Comparison of ENCODE assay signal across 16 mouse cellular contexts in the genomic region with DNA sequence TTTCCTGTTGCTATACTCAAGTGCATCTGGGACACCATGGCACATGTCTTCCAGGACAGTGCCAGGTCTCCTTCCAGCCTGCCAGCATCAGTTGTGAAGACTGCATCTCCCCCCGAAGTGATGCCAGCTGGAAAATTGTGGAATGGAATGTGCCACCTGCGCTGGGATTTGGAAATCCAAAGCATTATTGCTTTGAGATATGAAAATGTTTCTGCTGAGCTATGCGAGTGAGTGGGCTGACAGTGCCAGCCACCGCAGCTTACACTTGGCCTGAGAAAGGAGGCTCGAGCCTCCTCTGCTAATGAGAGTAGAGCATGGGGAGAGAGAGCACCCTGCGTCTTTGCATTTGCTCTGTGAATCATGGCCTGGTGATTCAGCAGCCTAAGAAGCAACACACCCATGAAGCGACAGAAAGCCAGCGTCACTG. TPM values are rescaled to one million over a fixed set of nuclear protein-coding genes. Genes with fewer than 3 reads are reported as not detected.
A peak's percentile ranks its signal among the peaks of the same experiment; 100 is the strongest.
DNase-seq lines count a peak whose midpoint lies in the region; ATAC-seq lines count a peak whose summit lies in the region.
"Had no signal": no experiment of that assay in that cellular context is flagged by ENCODE, and none has a peak within 500 bp of the region (broad histone marks: within the 10 kb centered on the region; RNA-seq: fewer than 3 reads in every experiment).

No protein-coding gene starts in this region.

- no peak for DNase-seq in cerebellum, adult 8-10 months
- DNase-seq in layer of hippocampus, adult 8-10 months (ENCODE audit: low spot score in 2 of 2), result peak; percentile 60
- DNase-seq in layer of hippocampus, postnatal 14 days (ENCODE audit: low spot score in 2 of 2), result no peak
- DNase-seq in cerebellum, postnatal 25 days, result peak; percentile 65 to 72
- DNase-seq in right cerebral cortex, postnatal 14 days, result peak; percentile 25
- no peak for DNase-seq in spleen, postnatal 14 days (ENCODE audit: low spot score in 2 of 2)
- DNase-seq in liver, embryonic 11.5 days (ENCODE audit: low spot score), result no peak
- DNase-seq: heart, postnatal 10 days; kidney, postnatal 10 days; thymus, adult 2 months had no signal

- no peak overlapping the region for H3K4me3 ChIP-seq in liver, embryonic 11.5 days (ENCODE audit: low read depth, low read length)
- H3K4me3 ChIP-seq: limb, embryonic 15.5 days; midbrain, embryonic 10.5 days had no signal

- no peaks in the 10 kb centered on the region for H3K9me3 ChIP-seq in liver, embryonic 11.5 days (ENCODE audit: control insufficient read depth, low read length)
- H3K9me3 ChIP-seq: limb, embryonic 15.5 days; midbrain, embryonic 10.5 days had no signal

- no peak overlapping the region for H3K4me2 ChIP-seq in liver, embryonic 11.5 days
- H3K4me2 ChIP-seq: limb, embryonic 15.5 days had no signal

- H3K27me3 ChIP-seq in liver, embryonic 11.5 days (replicated peaks; ENCODE audit: control insufficient read depth, insufficient read depth, low read length), result no peaks in the 10 kb centered on the region
- H3K27me3 ChIP-seq: limb, embryonic 15.5 days had no signal

- peak; percentile 83 for ATAC-seq in cerebellum, adult (ENCODE audit: insufficient number of reproducible peaks, low FRiP score, low TSS enrichment)
- no peak for ATAC-seq in liver, embryonic 11.5 days (replicated peaks; ENCODE audit: low FRiP score)

- no peaks in the 10 kb centered on the region for H3K4me1 ChIP-seq in liver, embryonic 11.5 days (replicated peaks; ENCODE audit: control insufficient read depth, insufficient read depth, low read length)
- H3K4me1 ChIP-seq: limb, embryonic 15.5 days; midbrain, embryonic 10.5 days had no signal

- WGBS in liver, embryonic 11.5 days, result 75% methylated on average over 8 of the region's 8 CpGs

- H3K9ac ChIP-seq in liver, embryonic 11.5 days (ENCODE audit: low read depth, low read length), result no peak overlapping the region
- H3K9ac ChIP-seq: limb, embryonic 15.5 days had no signal

- H3K27ac ChIP-seq in liver, embryonic 11.5 days (ENCODE audit: low read depth, low read length), result no peak overlapping the region
- H3K27ac ChIP-seq: limb, embryonic 15.5 days; midbrain, embryonic 10.5 days had no signal

- H3K36me3 ChIP-seq in liver, embryonic 11.5 days (ENCODE audit: control insufficient read depth, insufficient read depth, low read length), result no peaks in the 10 kb centered on the region
- H3K36me3 ChIP-seq: limb, embryonic 15.5 days; midbrain, embryonic 10.5 days had no signal

RNA-seq across cellular contexts. Expression of gene Gm17482, which starts 5.9 kb away (rescaled TPM):
- not detected for total RNA-seq in layer of hippocampus, adult 8-10 months (2022)
- not detected for total RNA-seq in layer of hippocampus, postnatal 14 days (2021)
- polyA plus RNA-seq in liver, embryonic 11.5 days (2014; fragmentation: Nextera tagmentation; extraction: Ambion mirVana), result not detected in 2 replicates
- total RNA-seq: granulocyte monocyte progenitor cell, adult 5-6 weeks; heart, postnatal 10 days had no signal
- polyA plus RNA-seq: limb, embryonic 15.5 days; lung, embryonic 16.5 days; midbrain, embryonic 10.5 days; small intestine, adult 2 months; thymus, adult 2 months had no signal

RNA-seq across cellular contexts. Expression of gene Timp4, which starts 30.8 kb away (rescaled TPM):
- 10 to 100 TPM; 16.5 to 24.2 (median 23.7) TPM for total RNA-seq in layer of hippocampus, adult 8-10 months (2022)
- 10 to 100 TPM; 25.2 to 34.6 TPM for total RNA-seq in layer of hippocampus, postnatal 14 days (2021)
- polyA plus RNA-seq in liver, embryonic 11.5 days (2014; fragmentation: Nextera tagmentation; extraction: Ambion mirVana), result 0.04 TPM in 1 of 2 replicates, not detected in the other
- total RNA-seq: granulocyte monocyte progenitor cell, adult 5-6 weeks had no signal

Comparison
In these comparisons a context has a peak if more than half of its experiments do, and no peak if none do; other contexts are left out.
1. DNase-seq: peak in layer of hippocampus, adult 8-10 months (2 of 2), cerebellum, postnatal 25 days (2 of 2) and right cerebral cortex, postnatal 14 days (single experiment); none in cerebellum, adult 8-10 months (single experiment), layer of hippocampus, postnatal 14 days (0 of 2), spleen, postnatal 14 days (0 of 2) and liver, embryonic 11.5 days (single experiment).